ENCODE assay signal across 14 mouse cellular contexts in genomic region chr1:73718421-73718820, GRCm38 (mm10).
DNase-seq lines count a peak whose midpoint lies in the region; ATAC-seq and TF ChIP-seq lines count a peak whose summit lies in the region.
"Had no signal": no experiment of that assay in that cellular context is flagged by ENCODE, and none has a peak within 500 bp of the region (broad histone marks: within the 10 kb centered on the region; RNA-seq: fewer than 3 reads in every experiment).

No protein-coding gene starts in this region.

- H3K9me3 ChIP-seq in kidney, embryonic 15.5 days (replicated peaks): no peaks in the 10 kb centered on the region
- H3K9me3 ChIP-seq: embryonic facial prominence, embryonic 12.5 days; forebrain, embryonic 15.5 days; hindbrain, embryonic 13.5 days had no signal

- H3K36me3 ChIP-seq in heart, adult 2 months (ENCODE audit: control insufficient read depth, insufficient read depth, low read length): no peaks in the 10 kb centered on the region
- no peaks in the 10 kb centered on the region for H3K36me3 ChIP-seq in kidney, embryonic 15.5 days
- H3K36me3 ChIP-seq: embryonic facial prominence, embryonic 12.5 days; forebrain, embryonic 15.5 days; hindbrain, embryonic 13.5 days had no signal

- H3K4me2 ChIP-seq in kidney, embryonic 15.5 days: no peak overlapping the region
- H3K4me2 ChIP-seq: embryonic facial prominence, embryonic 12.5 days; forebrain, embryonic 15.5 days; hindbrain, embryonic 13.5 days had no signal

- peak overlapping the region; percentile 67 for H3K27ac ChIP-seq in heart, adult 2 months
- no peak overlapping the region for H3K27ac ChIP-seq in kidney, embryonic 15.5 days
- H3K27ac ChIP-seq: embryonic facial prominence, embryonic 12.5 days; forebrain, embryonic 15.5 days; hindbrain, embryonic 13.5 days; hindbrain, postnatal 0 days had no signal

- no peak for ATAC-seq in kidney, embryonic 15.5 days (replicated peaks; ENCODE audit: low FRiP score)
- ATAC-seq: forebrain, embryonic 15.5 days; hindbrain, postnatal 0 days had no signal

- no peak for TF ChIP-seq EP300 in heart, adult 2 months (IDR thresholded peaks at IDR 0.05; ENCODE audit: insufficient read depth, low read depth, low read length)

- no peak overlapping the region for H3K4me3 ChIP-seq in heart, adult 2 months
- H3K4me3 ChIP-seq in kidney, embryonic 15.5 days (replicated peaks): no peak overlapping the region
- H3K4me3 ChIP-seq: embryonic facial prominence, embryonic 12.5 days; forebrain, embryonic 15.5 days; hindbrain, embryonic 13.5 days had no signal

- intact Hi-C loops in heart, adult 2 months (cut with DNase I): loop anchor here (5.0 kb wide), 1 partner anchor 46 kb away; no protein-coding TSS in a partner anchor

- peaks cover 8% of the 10 kb centered on the region for H3K4me1 ChIP-seq in heart, adult 2 months (ENCODE audit: control insufficient read depth, insufficient read depth, low read length)
- peaks cover 5% of the 10 kb centered on the region; the same call in 1 of the 2 replicates for H3K4me1 ChIP-seq in kidney, embryonic 15.5 days
- H3K4me1 ChIP-seq: embryonic facial prominence, embryonic 12.5 days; forebrain, embryonic 15.5 days; hindbrain, embryonic 13.5 days had no signal

- WGBS in heart, adult 2 months: 43% methylated on average over 5 of the region's 5 CpGs
- 68% methylated on average over 5 of the region's 5 CpGs for WGBS in kidney, embryonic 15.5 days

- no peak for TF ChIP-seq CTCF in heart, adult 2 months (IDR thresholded peaks at IDR 0.05)

- H3K27me3 ChIP-seq in heart, adult 2 months (ENCODE audit: control insufficient read depth, insufficient read depth, low read length): no peaks in the 10 kb centered on the region
- no peaks in the 10 kb centered on the region for H3K27me3 ChIP-seq in kidney, embryonic 15.5 days
- H3K27me3 ChIP-seq: embryonic facial prominence, embryonic 12.5 days; forebrain, embryonic 15.5 days; hindbrain, embryonic 13.5 days had no signal

- no peak overlapping the region for H3K9ac ChIP-seq in heart, adult 2 months (ENCODE audit: low read depth, low read length)
- H3K9ac ChIP-seq in kidney, embryonic 15.5 days: no peak overlapping the region
- H3K9ac ChIP-seq: embryonic facial prominence, embryonic 12.5 days; forebrain, embryonic 15.5 days; hindbrain, embryonic 13.5 days had no signal

- no peak for TF ChIP-seq POLR2A in heart, adult 2 months (IDR thresholded peaks at IDR 0.05; ENCODE audit: insufficient read depth, low read depth, low read length)

- DNase-seq in cerebellum, adult 9-10 months: peak; percentile 55
- DNase-seq in cerebellum, adult 11 months: no peak
- peak in 1 of 2 experiments; percentile 20 for DNase-seq in heart, adult 2 months
- DNase-seq in heart, adult 9 months (ENCODE audit: low spot score in 2 of 2): no peak
- DNase-seq in kidney, adult 11 months: peak; percentile 26
- peak; percentile 39 for DNase-seq in brain, adult 2 months (ENCODE audit: low read depth, low spot score)
- DNase-seq in lung, postnatal 25 days (ENCODE audit: low spot score): no peak
- DNase-seq: adrenal gland, postnatal 10 days; gastrocnemius, postnatal 36 days had no signal

- no peaks in the 10 kb centered on the region for H3K79me2 ChIP-seq in heart, adult 2 months (replicated peaks; ENCODE audit: control insufficient read depth, insufficient read depth, low read length)

Comparison
In these comparisons a context has a peak if more than half of its experiments do, and no peak if none do; other contexts are left out.
1. DNase-seq: peak in cerebellum, adult 9-10 months (single experiment), kidney, adult 11 months (single experiment) and brain, adult 2 months (single experiment); none in cerebellum, adult 11 months (single experiment), heart, adult 9 months (0 of 2) and lung, postnatal 25 days (single experiment).